Mouse (Mus musculus): ENCODE measurements around the gene Hist1h4a.

GRCm38 (mm10) chr13:23760972-23761864 lies at the start of gene Hist1h4a:
- TF ChIP-seq CTCF (IDR thresholded peaks at IDR 0.05; ENCODE audit: low read depth) (no peak), EP300 (IDR thresholded peaks at IDR 0.05; ENCODE audit: low read depth) (peak; percentile 93)
